30 mouse cellular contexts compared by ENCODE assay signal in the genomic region with DNA sequence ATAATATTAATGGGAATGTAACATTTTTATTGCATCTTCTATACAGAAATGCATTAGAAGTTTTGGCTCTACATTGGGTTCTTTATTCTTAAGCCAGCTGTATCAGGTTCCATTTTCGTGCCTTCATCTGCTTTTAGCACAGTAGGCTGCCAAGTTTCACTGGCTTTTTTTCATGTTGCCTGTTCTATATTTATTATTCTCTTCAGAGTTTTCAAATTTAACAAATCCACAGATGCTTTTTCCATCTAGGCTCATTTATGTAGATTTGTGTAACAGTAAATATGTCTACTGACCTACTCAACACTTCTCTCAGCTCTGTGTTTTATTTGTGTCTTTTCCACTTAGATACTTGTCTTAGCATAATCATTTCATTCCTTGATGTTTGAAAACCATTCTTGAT.
A peak's percentile ranks its signal among the peaks of the same experiment; 100 is the strongest.
DNase-seq lines count a peak whose midpoint lies in the region; ATAC-seq and TF ChIP-seq lines count a peak whose summit lies in the region.
"Had no signal": no experiment of that assay in that cellular context is flagged by ENCODE, and none has a peak within 500 bp of the region (broad histone marks: within the 10 kb centered on the region; RNA-seq: fewer than 3 reads in every experiment).

No protein-coding gene starts in this region.

- ATAC-seq in forebrain, embryonic 16.5 days, result peak; percentile 49; the same call in 1 of the 2 replicates
- ATAC-seq in forebrain, embryonic 12.5 days (ENCODE audit: low FRiP score), result no peak
- no peak for ATAC-seq in limb, embryonic 14.5 days (ENCODE audit: low FRiP score, low read depth)
- ATAC-seq: hindbrain, postnatal 0 days; intestine, embryonic 15.5 days; midbrain, embryonic 15.5 days had no signal

- no peaks in the 10 kb centered on the region for H3K36me3 ChIP-seq in forebrain, embryonic 16.5 days (ENCODE audit: control insufficient read depth, insufficient read depth)
- H3K36me3 ChIP-seq in forebrain, embryonic 12.5 days (replicated peaks), result no peaks in the 10 kb centered on the region
- H3K36me3 ChIP-seq in limb, embryonic 14.5 days (ENCODE audit: control insufficient read depth, insufficient read depth, low read length), result no peaks in the 10 kb centered on the region
- no peaks in the 10 kb centered on the region for H3K36me3 ChIP-seq in limb, embryonic 10.5 days
- H3K36me3 ChIP-seq: embryonic facial prominence, embryonic 12.5 days; forebrain, embryonic 10.5 days; G1E; intestine, embryonic 15.5 days; limb, embryonic 12.5 days; lung, embryonic 15.5 days; midbrain, embryonic 10.5 days; midbrain, embryonic 15.5 days; neural tube, embryonic 15.5 days; stomach, embryonic 15.5 days had no signal

- no peak overlapping the region for H3K27ac ChIP-seq in forebrain, embryonic 16.5 days (ENCODE audit: low read length)
- H3K27ac ChIP-seq in forebrain, embryonic 12.5 days, result no peak overlapping the region
- peak overlapping the region; percentile 72 for H3K27ac ChIP-seq in layer of hippocampus, adult 2 months
- H3K27ac ChIP-seq in limb, embryonic 14.5 days (replicated peaks; ENCODE audit: low read depth, low read length), result no peak overlapping the region
- no peak overlapping the region for H3K27ac ChIP-seq in limb, embryonic 10.5 days
- H3K27ac ChIP-seq: embryonic facial prominence, embryonic 12.5 days; forebrain, embryonic 10.5 days; hindbrain, postnatal 0 days; intestine, embryonic 15.5 days; limb, embryonic 12.5 days; lung, embryonic 15.5 days; midbrain, embryonic 10.5 days; midbrain, embryonic 15.5 days; neural tube, embryonic 15.5 days; stomach, embryonic 15.5 days had no signal

- H3K27me3 ChIP-seq in forebrain, embryonic 16.5 days (replicated peaks; ENCODE audit: control insufficient read depth, insufficient read depth, low read length), result no peaks in the 10 kb centered on the region
- no peaks in the 10 kb centered on the region for H3K27me3 ChIP-seq in forebrain, embryonic 12.5 days
- no peaks in the 10 kb centered on the region for H3K27me3 ChIP-seq in limb, embryonic 14.5 days (ENCODE audit: control insufficient read depth, insufficient read depth, low read length)
- no peaks in the 10 kb centered on the region for H3K27me3 ChIP-seq in limb, embryonic 10.5 days (ENCODE audit: low read depth, poor library complexity, severe bottlenecking)
- H3K27me3 ChIP-seq: embryonic facial prominence, embryonic 12.5 days; intestine, embryonic 15.5 days; limb, embryonic 12.5 days; lung, embryonic 15.5 days; midbrain, embryonic 15.5 days; neural tube, embryonic 15.5 days; stomach, embryonic 15.5 days had no signal

- WGBS in forebrain, embryonic 16.5 days, result 52% methylated on average over 1 of the region's 1 CpGs
- 80% methylated on average over 1 of the region's 1 CpGs for WGBS in forebrain, embryonic 12.5 days
- 39% methylated on average over 1 of the region's 1 CpGs for WGBS in limb, embryonic 14.5 days
- 93% methylated on average over 1 of the region's 1 CpGs for WGBS in limb, embryonic 10.5 days

- DNase-seq in layer of hippocampus, adult 2 months (ENCODE audit: low spot score in 2 of 2), result peak; percentile 28 to 37
- DNase-seq in layer of hippocampus, postnatal 25 days (ENCODE audit: extremely low spot score in 1 of 2, low spot score in 1 of 2), result no peak
- DNase-seq in limb, embryonic 14.5 days (ENCODE audit: low spot score), result peak; percentile 51
- DNase-seq in limb, embryonic 10.5 days (ENCODE audit: low spot score), result no peak
- DNase-seq in layer of hippocampus, adult 9-11 months, result peak; percentile 59
- no peak for DNase-seq in heart, postnatal 4 days
- DNase-seq: adrenal gland, postnatal 10 days; cerebellum, adult 11 months; cerebellum, adult 9-10 months; cerebellum, postnatal 36 days; gastrocnemius, postnatal 10 days; heart, postnatal 14 days; kidney, adult 2 months; kidney, postnatal 36 days; retina, postnatal 1 day; thymus, postnatal 14 days had no signal

- no peaks in the 10 kb centered on the region for H3K9me3 ChIP-seq in forebrain, embryonic 16.5 days (ENCODE audit: control insufficient read depth, low read length)
- no peaks in the 10 kb centered on the region for H3K9me3 ChIP-seq in forebrain, embryonic 12.5 days
- H3K9me3 ChIP-seq in limb, embryonic 14.5 days (ENCODE audit: control insufficient read depth, low read length), result no peaks in the 10 kb centered on the region
- no peaks in the 10 kb centered on the region for H3K9me3 ChIP-seq in limb, embryonic 10.5 days (replicated peaks)
- H3K9me3 ChIP-seq: embryonic facial prominence, embryonic 12.5 days; forebrain, embryonic 10.5 days; G1E; intestine, embryonic 15.5 days; limb, embryonic 12.5 days; lung, embryonic 15.5 days; midbrain, embryonic 10.5 days; midbrain, embryonic 15.5 days; neural tube, embryonic 15.5 days; stomach, embryonic 15.5 days had no signal

- no peak for TF ChIP-seq CTCF in layer of hippocampus, adult 2 months (conservative IDR thresholded peaks at IDR 0.05)

- H3K4me2 ChIP-seq in forebrain, embryonic 16.5 days (ENCODE audit: low read length), result no peak overlapping the region
- no peak overlapping the region for H3K4me2 ChIP-seq in forebrain, embryonic 12.5 days
- H3K4me2 ChIP-seq in limb, embryonic 14.5 days (replicated peaks; ENCODE audit: low read depth, low read length, severe bottlenecking), result no peak overlapping the region
- H3K4me2 ChIP-seq: embryonic facial prominence, embryonic 12.5 days; intestine, embryonic 15.5 days; limb, embryonic 12.5 days; liver, embryonic 11.5 days; lung, embryonic 15.5 days; midbrain, embryonic 15.5 days; neural tube, embryonic 15.5 days; stomach, embryonic 15.5 days had no signal

- no peak overlapping the region for H3K9ac ChIP-seq in forebrain, embryonic 16.5 days (replicated peaks; ENCODE audit: low read depth, low read length)
- no peak overlapping the region for H3K9ac ChIP-seq in forebrain, embryonic 12.5 days
- H3K9ac ChIP-seq in limb, embryonic 14.5 days (ENCODE audit: low read depth, low read length, severe bottlenecking), result no peak overlapping the region
- H3K9ac ChIP-seq: embryonic facial prominence, embryonic 12.5 days; intestine, embryonic 15.5 days; limb, embryonic 12.5 days; lung, embryonic 15.5 days; midbrain, embryonic 15.5 days; neural tube, embryonic 15.5 days; stomach, embryonic 15.5 days had no signal

- TF ChIP-seq POLR2A in limb, embryonic 14.5 days (IDR thresholded peaks at IDR 0.05; ENCODE audit: borderline replicate concordance, extremely low read depth, insufficient read depth, insufficient read length), result no peak

- no peaks in the 10 kb centered on the region for H3K4me1 ChIP-seq in forebrain, embryonic 16.5 days (replicated peaks; ENCODE audit: control insufficient read depth, insufficient read depth, low read length)
- H3K4me1 ChIP-seq in forebrain, embryonic 12.5 days, result no peaks in the 10 kb centered on the region
- H3K4me1 ChIP-seq in limb, embryonic 14.5 days (ENCODE audit: control insufficient read depth, insufficient read depth, low read length), result no peaks in the 10 kb centered on the region
- no peaks in the 10 kb centered on the region for H3K4me1 ChIP-seq in limb, embryonic 10.5 days
- H3K4me1 ChIP-seq: embryonic facial prominence, embryonic 12.5 days; forebrain, embryonic 10.5 days; intestine, embryonic 15.5 days; limb, embryonic 12.5 days; lung, embryonic 15.5 days; midbrain, embryonic 10.5 days; midbrain, embryonic 15.5 days; neural tube, embryonic 15.5 days; stomach, embryonic 15.5 days had no signal

- no peak overlapping the region for H3K4me3 ChIP-seq in forebrain, embryonic 16.5 days (replicated peaks; ENCODE audit: low read length)
- no peak overlapping the region for H3K4me3 ChIP-seq in forebrain, embryonic 12.5 days (replicated peaks)
- no peak overlapping the region for H3K4me3 ChIP-seq in layer of hippocampus, adult 2 months
- no peak overlapping the region for H3K4me3 ChIP-seq in limb, embryonic 14.5 days (replicated peaks; ENCODE audit: low read length)
- H3K4me3 ChIP-seq in limb, embryonic 10.5 days, result no peak overlapping the region
- H3K4me3 ChIP-seq: embryonic facial prominence, embryonic 12.5 days; forebrain, embryonic 10.5 days; intestine, embryonic 15.5 days; limb, embryonic 12.5 days; lung, embryonic 15.5 days; midbrain, embryonic 10.5 days; midbrain, embryonic 15.5 days; neural tube, embryonic 15.5 days; stomach, embryonic 15.5 days had no signal

Comparison
In these comparisons a context has a peak if more than half of its experiments do, and no peak if none do; other contexts are left out.
1. DNase-seq: peak in layer of hippocampus, adult 2 months (2 of 2), limb, embryonic 14.5 days (single experiment) and layer of hippocampus, adult 9-11 months (single experiment); none in layer of hippocampus, postnatal 25 days (0 of 2), limb, embryonic 10.5 days (single experiment) and heart, postnatal 4 days (single experiment).